Mouse (Mus musculus) liver, embryonic 14.5 days (tissue): ENCODE measurements at regions not wholly inside any gene's neighbourhood (a gene's known extent, or its start where the extent isn't known, plus 50 kb on each side); places are given as distances from the start of the nearest gene placed in this dataset.

ENCODE experiments used
- CTCF ChIP-seq: IDR thresholded peaks from 2 replicates; pipeline ENCODE4 v1.5.1; 2016; ENCODE audit warnings: antibody characterized with exemption, low read depth, control low read depth
- EP300 ChIP-seq: IDR thresholded peaks from 2 replicates; pipeline ENCODE4 v1.6.1; 2016; ENCODE audit warnings: antibody characterized with exemption, low read depth

- no peak for TF ChIP-seq EP300
- TF ChIP-seq CTCF, result no peak
Observed at GRCm38 (mm10) chr4:55648376-55648775, 116.1 kb upstream of the Klf4 start.
